In genomic region chr19:6377327-6378040, GRCm38 (mm10) we compare ENCODE assay signal across 17 mouse cellular contexts. TPM values are rescaled to one million over a fixed set of nuclear protein-coding genes. Genes with fewer than 3 reads are reported as not detected.
DNase-seq lines count a peak whose midpoint lies in the region; ATAC-seq lines count a peak whose summit lies in the region.
"Had no signal": no experiment of that assay in that cellular context is flagged by ENCODE, and none has a peak within 500 bp of the region (broad histone marks: within the 10 kb centered on the region; RNA-seq: fewer than 3 reads in every experiment).

No protein-coding gene starts in this region.

- no peak overlapping the region; the same call in 1 of the 2 replicates for H3K9ac ChIP-seq in forebrain, embryonic 11.5 days (ENCODE audit: low read length)
- no peak overlapping the region for H3K9ac ChIP-seq in forebrain, embryonic 14.5 days (ENCODE audit: low read length)
- no peak overlapping the region for H3K9ac ChIP-seq in midbrain, embryonic 11.5 days (ENCODE audit: low read length)
- H3K9ac ChIP-seq in midbrain, embryonic 16.5 days (ENCODE audit: low read depth, low read length), result no peak overlapping the region
- no peak overlapping the region for H3K9ac ChIP-seq in hindbrain, embryonic 13.5 days
- H3K9ac ChIP-seq: limb, embryonic 12.5 days; lung, embryonic 14.5 days had no signal

- no peaks in the 10 kb centered on the region for H3K9me3 ChIP-seq in forebrain, embryonic 11.5 days (ENCODE audit: control insufficient read depth, low read length)
- no peaks in the 10 kb centered on the region for H3K9me3 ChIP-seq in forebrain, embryonic 14.5 days (replicated peaks; ENCODE audit: control insufficient read depth, low read length)
- H3K9me3 ChIP-seq in midbrain, embryonic 11.5 days (ENCODE audit: control insufficient read depth, low read length), result no peaks in the 10 kb centered on the region
- H3K9me3 ChIP-seq in midbrain, embryonic 16.5 days (replicated peaks; ENCODE audit: control insufficient read depth, low read length, poor library complexity, severe bottlenecking), result no peaks in the 10 kb centered on the region
- H3K9me3 ChIP-seq in hindbrain, embryonic 13.5 days, result no peaks in the 10 kb centered on the region
- H3K9me3 ChIP-seq: limb, embryonic 12.5 days had no signal

- peak overlapping the region; percentile 31; the same call in 1 of the 2 replicates for H3K27ac ChIP-seq in forebrain, embryonic 11.5 days (ENCODE audit: low read depth, low read length)
- H3K27ac ChIP-seq in forebrain, embryonic 14.5 days (ENCODE audit: low read depth, low read length), result no peak overlapping the region
- H3K27ac ChIP-seq in midbrain, embryonic 11.5 days (ENCODE audit: low read depth, low read length), result peak overlapping the region; percentile 61
- no peak overlapping the region for H3K27ac ChIP-seq in midbrain, embryonic 16.5 days (ENCODE audit: low read length)
- peak overlapping the region; percentile 76 for H3K27ac ChIP-seq in hindbrain, embryonic 13.5 days
- H3K27ac ChIP-seq: limb, embryonic 12.5 days had no signal

- H3K4me1 ChIP-seq in forebrain, embryonic 11.5 days (replicated peaks; ENCODE audit: control insufficient read depth, insufficient read depth, low read length), result no peaks in the 10 kb centered on the region
- H3K4me1 ChIP-seq in forebrain, embryonic 14.5 days (ENCODE audit: control insufficient read depth, insufficient read depth, low read length), result no peaks in the 10 kb centered on the region
- H3K4me1 ChIP-seq in midbrain, embryonic 11.5 days (ENCODE audit: control insufficient read depth, insufficient read depth, low read length), result peaks cover 5% of the 10 kb centered on the region; the same call in 1 of the 2 replicates
- H3K4me1 ChIP-seq in midbrain, embryonic 16.5 days (ENCODE audit: control insufficient read depth, insufficient read depth, low read length), result no peaks in the 10 kb centered on the region
- peaks cover 12% of the 10 kb centered on the region for H3K4me1 ChIP-seq in hindbrain, embryonic 13.5 days (replicated peaks)
- H3K4me1 ChIP-seq: limb, embryonic 12.5 days had no signal

- no peak overlapping the region for H3K4me3 ChIP-seq in forebrain, embryonic 11.5 days (ENCODE audit: low read depth, low read length)
- no peak overlapping the region for H3K4me3 ChIP-seq in forebrain, embryonic 14.5 days (ENCODE audit: low read depth, low read length)
- H3K4me3 ChIP-seq in midbrain, embryonic 11.5 days (ENCODE audit: low read depth, low read length), result no peak overlapping the region
- H3K4me3 ChIP-seq in midbrain, embryonic 16.5 days (ENCODE audit: low read depth, low read length), result no peak overlapping the region
- H3K4me3 ChIP-seq in hindbrain, embryonic 13.5 days, result no peak overlapping the region
- H3K4me3 ChIP-seq: limb, embryonic 12.5 days had no signal

- H3K27me3 ChIP-seq in forebrain, embryonic 11.5 days (ENCODE audit: control insufficient read depth, insufficient read depth, low read length), result no peaks in the 10 kb centered on the region
- no peaks in the 10 kb centered on the region for H3K27me3 ChIP-seq in forebrain, embryonic 14.5 days (replicated peaks; ENCODE audit: control insufficient read depth, insufficient read depth, low read length)
- H3K27me3 ChIP-seq in midbrain, embryonic 11.5 days (ENCODE audit: control insufficient read depth, insufficient read depth, low read length), result no peaks in the 10 kb centered on the region
- H3K27me3 ChIP-seq in midbrain, embryonic 16.5 days (ENCODE audit: control insufficient read depth, insufficient read depth, low read depth, low read length), result no peaks in the 10 kb centered on the region
- H3K27me3 ChIP-seq in hindbrain, embryonic 13.5 days, result no peaks in the 10 kb centered on the region
- H3K27me3 ChIP-seq: limb, embryonic 12.5 days had no signal

- H3K4me2 ChIP-seq in forebrain, embryonic 11.5 days (ENCODE audit: low read depth, low read length, severe bottlenecking), result no peak overlapping the region
- no peak overlapping the region for H3K4me2 ChIP-seq in forebrain, embryonic 14.5 days (ENCODE audit: low read length)
- no peak overlapping the region for H3K4me2 ChIP-seq in midbrain, embryonic 11.5 days
- H3K4me2 ChIP-seq in midbrain, embryonic 16.5 days (ENCODE audit: low read length), result no peak overlapping the region
- no peak overlapping the region for H3K4me2 ChIP-seq in hindbrain, embryonic 13.5 days
- H3K4me2 ChIP-seq: limb, embryonic 12.5 days; lung, embryonic 14.5 days had no signal

- H3K36me3 ChIP-seq in forebrain, embryonic 11.5 days (ENCODE audit: control insufficient read depth, insufficient read depth, low read length), result peaks cover 44% of the 10 kb centered on the region
- peaks cover 72% of the 10 kb centered on the region for H3K36me3 ChIP-seq in forebrain, embryonic 14.5 days (ENCODE audit: control insufficient read depth, insufficient read depth, low read length)
- peaks cover 48% of the 10 kb centered on the region for H3K36me3 ChIP-seq in midbrain, embryonic 11.5 days (ENCODE audit: control insufficient read depth, insufficient read depth, low read length)
- H3K36me3 ChIP-seq in midbrain, embryonic 16.5 days (ENCODE audit: control insufficient read depth, insufficient read depth, low read length), result peaks cover 48% of the 10 kb centered on the region
- H3K36me3 ChIP-seq in hindbrain, embryonic 13.5 days, result peaks cover 73% of the 10 kb centered on the region

- WGBS in forebrain, embryonic 11.5 days, result 51% methylated on average over 11 of the region's 11 CpGs
- WGBS in forebrain, embryonic 14.5 days, result 35% methylated on average over 11 of the region's 11 CpGs
- 59% methylated on average over 11 of the region's 11 CpGs for WGBS in midbrain, embryonic 11.5 days
- WGBS in midbrain, embryonic 16.5 days, result 47% methylated on average over 11 of the region's 11 CpGs
- 42% methylated on average over 11 of the region's 11 CpGs for WGBS in hindbrain, embryonic 13.5 days

- no peak for ATAC-seq in forebrain, embryonic 11.5 days (replicated peaks; ENCODE audit: low FRiP score)
- no peak for ATAC-seq in forebrain, embryonic 14.5 days
- ATAC-seq in midbrain, embryonic 11.5 days (ENCODE audit: low FRiP score), result peak; percentile 50; the same call in 1 of the 2 replicates
- ATAC-seq in midbrain, embryonic 16.5 days, result no peak
- no peak for ATAC-seq in hindbrain, embryonic 13.5 days (ENCODE audit: low FRiP score)

- DNase-seq in forebrain, embryonic 11.5 days (ENCODE audit: low spot score), result no peak
- no peak for DNase-seq in forebrain, embryonic 14.5 days (ENCODE audit: low spot score)
- DNase-seq in midbrain, embryonic 11.5 days (ENCODE audit: low spot score, missing footprints), result no peak
- peak; percentile 32 for DNase-seq in retina, embryonic 14.5 days (ENCODE audit: low spot score)
- DNase-seq in adrenal gland, adult 2 months, result no peak
- no peak for DNase-seq in lung, postnatal 14 days
- DNase-seq: adrenal gland, adult 8-10 months; cerebellum, adult 8-10 months; kidney, adult 2 months; layer of hippocampus, adult 9-11 months; lung, embryonic 14.5 days; right cerebral cortex, adult 18-20 months; thymus, postnatal 14 days had no signal

RNA-seq across cellular contexts. Expression of gene Pygm, which starts 6.7 kb away (rescaled TPM):
- polyA plus RNA-seq in forebrain, embryonic 11.5 days (2014; fragmentation: Nextera tagmentation; extraction: Ambion mirVana), result 1.2 TPM in 2 replicates
- polyA plus RNA-seq in forebrain, embryonic 14.5 days (2014; fragmentation: Nextera tagmentation; extraction: Ambion mirVana), result 1.3 and 3.0 TPM in 2 replicates
- polyA plus RNA-seq in midbrain, embryonic 11.5 days (2014; fragmentation: Nextera tagmentation; extraction: Ambion mirVana), result 0.81 and 1.8 TPM in 2 replicates
- polyA plus RNA-seq in midbrain, embryonic 16.5 days (2015; fragmentation: Nextera tagmentation; extraction: Ambion mirVana), result 7.3 and 7.5 TPM in 2 replicates
- polyA plus RNA-seq in hindbrain, embryonic 13.5 days (2015; fragmentation: Nextera tagmentation; extraction: Ambion mirVana), result 4.9 and 5.7 TPM in 2 replicates
- 10 to 100 TPM; 48.3 to 94.0 TPM for total RNA-seq in adrenal gland, adult 2 months (2021)
- polyA plus RNA-seq in adrenal gland, adult 2 months (2012; rRNA removed), result 97.8 and 115 TPM in 2 replicates

RNA-seq across cellular contexts. Expression of gene Sf1, which starts 14.0 kb away (rescaled TPM):
- polyA plus RNA-seq in forebrain, embryonic 11.5 days (2014; fragmentation: Nextera tagmentation; extraction: Ambion mirVana), result 275 and 283 TPM in 2 replicates
- polyA plus RNA-seq in forebrain, embryonic 14.5 days (2014; fragmentation: Nextera tagmentation; extraction: Ambion mirVana), result 90.4 and 115 TPM in 2 replicates
- polyA plus RNA-seq in midbrain, embryonic 11.5 days (2014; fragmentation: Nextera tagmentation; extraction: Ambion mirVana), result 186 and 215 TPM in 2 replicates
- polyA plus RNA-seq in midbrain, embryonic 16.5 days (2015; fragmentation: Nextera tagmentation; extraction: Ambion mirVana), result 95.9 and 99.5 TPM in 2 replicates
- polyA plus RNA-seq in hindbrain, embryonic 13.5 days (2015; fragmentation: Nextera tagmentation; extraction: Ambion mirVana), result 103 and 107 TPM in 2 replicates
- 100 to 1,000 TPM; 141 to 286 TPM for total RNA-seq in adrenal gland, adult 2 months (2021)
- 346 and 350 TPM in 2 replicates for polyA plus RNA-seq in adrenal gland, adult 2 months (2012; rRNA removed)

RNA-seq across cellular contexts. Expression of gene Rasgrp2, which starts 21.7 kb away (rescaled TPM):
- polyA plus RNA-seq in forebrain, embryonic 11.5 days (2014; fragmentation: Nextera tagmentation; extraction: Ambion mirVana), result 9.5 and 12.9 TPM in 2 replicates
- 28.6 and 30.7 TPM in 2 replicates for polyA plus RNA-seq in forebrain, embryonic 14.5 days (2014; fragmentation: Nextera tagmentation; extraction: Ambion mirVana)
- 14.1 and 16.8 TPM in 2 replicates for polyA plus RNA-seq in midbrain, embryonic 11.5 days (2014; fragmentation: Nextera tagmentation; extraction: Ambion mirVana)
- 91.4 and 139 TPM in 2 replicates for polyA plus RNA-seq in midbrain, embryonic 16.5 days (2015; fragmentation: Nextera tagmentation; extraction: Ambion mirVana)
- 42.0 and 43.2 TPM in 2 replicates for polyA plus RNA-seq in hindbrain, embryonic 13.5 days (2015; fragmentation: Nextera tagmentation; extraction: Ambion mirVana)
- 10 to 100 TPM; 31.4 to 37.0 TPM for total RNA-seq in adrenal gland, adult 2 months (2021)
- 79.6 and 84.5 TPM in 2 replicates for polyA plus RNA-seq in adrenal gland, adult 2 months (2012; rRNA removed)

RNA-seq across cellular contexts. Expression of gene Map4k2, which starts 36.5 kb away (rescaled TPM):
- polyA plus RNA-seq in forebrain, embryonic 11.5 days (2014; fragmentation: Nextera tagmentation; extraction: Ambion mirVana), result 11.8 and 13.7 TPM in 2 replicates
- polyA plus RNA-seq in forebrain, embryonic 14.5 days (2014; fragmentation: Nextera tagmentation; extraction: Ambion mirVana), result 6.2 and 11.2 TPM in 2 replicates
- polyA plus RNA-seq in midbrain, embryonic 11.5 days (2014; fragmentation: Nextera tagmentation; extraction: Ambion mirVana), result 6.2 and 8.6 TPM in 2 replicates
- polyA plus RNA-seq in midbrain, embryonic 16.5 days (2015; fragmentation: Nextera tagmentation; extraction: Ambion mirVana), result 19.0 and 20.1 TPM in 2 replicates
- polyA plus RNA-seq in hindbrain, embryonic 13.5 days (2015; fragmentation: Nextera tagmentation; extraction: Ambion mirVana), result 17.5 and 17.6 TPM in 2 replicates
- 10 to 100 TPM; 36.1 to 38.5 TPM for total RNA-seq in adrenal gland, adult 2 months (2021)
- polyA plus RNA-seq in adrenal gland, adult 2 months (2012; rRNA removed), result 150 and 161 TPM in 2 replicates

RNA-seq across cellular contexts. Expression of gene Nrxn2, which starts 41.0 kb away (rescaled TPM):
- 8.1 and 10.4 TPM in 2 replicates for polyA plus RNA-seq in forebrain, embryonic 11.5 days (2014; fragmentation: Nextera tagmentation; extraction: Ambion mirVana)
- 39.5 and 41.7 TPM in 2 replicates for polyA plus RNA-seq in forebrain, embryonic 14.5 days (2014; fragmentation: Nextera tagmentation; extraction: Ambion mirVana)
- polyA plus RNA-seq in midbrain, embryonic 11.5 days (2014; fragmentation: Nextera tagmentation; extraction: Ambion mirVana), result 9.2 and 9.5 TPM in 2 replicates
- 30.4 and 37.5 TPM in 2 replicates for polyA plus RNA-seq in midbrain, embryonic 16.5 days (2015; fragmentation: Nextera tagmentation; extraction: Ambion mirVana)
- polyA plus RNA-seq in hindbrain, embryonic 13.5 days (2015; fragmentation: Nextera tagmentation; extraction: Ambion mirVana), result 23.5 and 27.7 TPM in 2 replicates
- 10 to 100 TPM; 12.1 to 14.0 TPM for total RNA-seq in adrenal gland, adult 2 months (2021)
- polyA plus RNA-seq in adrenal gland, adult 2 months (2012; rRNA removed), result 14.3 and 18.1 TPM in 2 replicates
- total RNA-seq: monocyte, adult 5-6 weeks had no signal

Comparison
In these comparisons a context has a peak if more than half of its experiments do, and no peak if none do; other contexts are left out.
1. H3K27ac ChIP-seq: peak in forebrain, embryonic 11.5 days (single experiment), midbrain, embryonic 11.5 days (single experiment) and hindbrain, embryonic 13.5 days (single experiment); none in forebrain, embryonic 14.5 days (single experiment) and midbrain, embryonic 16.5 days (single experiment).
2. RNA of gene Pygm, which starts 6.7 kb away (polyA plus RNA-seq): 97.8 to 115 TPM in adrenal gland, adult 2 months; 7.3 to 7.5 TPM in midbrain, embryonic 16.5 days, 4.9 to 5.7 TPM in hindbrain, embryonic 13.5 days, 1.3 to 3.0 TPM in forebrain, embryonic 14.5 days, 1.2 TPM in forebrain, embryonic 11.5 days and 0.81 to 1.8 TPM in midbrain, embryonic 11.5 days; every median in the first group is over 10 times any median in the second.